Mouse (Mus musculus) heart, embryonic 11.5 days (tissue): ENCODE data around the gene Lyrm9. TPM values are rescaled to one million over a fixed set of nuclear protein-coding genes. Genes with fewer than 3 reads are reported as not detected.

Experiments used
- polyA plus RNA-seq: library from polyadenylated mRNA; unstranded; fragments of >200 nt; fragmentation: Nextera tagmentation; extraction: Ambion mirVana; gene quantifications from 2 replicates; pipeline ENCODE4 v1.2.1, GENCODE M21; 2014

Gene Lyrm9
- polyA plus RNA-seq, 1 experiment from 2014 or later: 27.4 TPM

Other genes starting within 250 kb of the Lyrm9 start
- 16.1 and 16.6 TPM in 2 replicates for gene Nlk, start 129.2 kb upstream of the Lyrm9 start, polyA plus RNA-seq
- gene Ccnq, start 74.9 kb upstream of the Lyrm9 start, polyA plus RNA-seq: 31.0 and 34.0 TPM in 2 replicates
- 0.08 and 0.11 TPM in 2 replicates for gene Nos2, start 94.2 kb downstream of the Lyrm9 start, polyA plus RNA-seq
- gene Lgals9, start 158.4 kb downstream of the Lyrm9 start, polyA plus RNA-seq: 41.9 and 44.6 TPM in 2 replicates